Mouse (Mus musculus): ENCODE data around the gene Twistnb. TPM values are rescaled to one million over a fixed set of nuclear protein-coding genes. Genes with fewer than 3 reads are reported as not detected.

Gene Twistnb
- polyA plus RNA-seq, 1 experiment from 2014 or later = 36.6 TPM

DNA sequence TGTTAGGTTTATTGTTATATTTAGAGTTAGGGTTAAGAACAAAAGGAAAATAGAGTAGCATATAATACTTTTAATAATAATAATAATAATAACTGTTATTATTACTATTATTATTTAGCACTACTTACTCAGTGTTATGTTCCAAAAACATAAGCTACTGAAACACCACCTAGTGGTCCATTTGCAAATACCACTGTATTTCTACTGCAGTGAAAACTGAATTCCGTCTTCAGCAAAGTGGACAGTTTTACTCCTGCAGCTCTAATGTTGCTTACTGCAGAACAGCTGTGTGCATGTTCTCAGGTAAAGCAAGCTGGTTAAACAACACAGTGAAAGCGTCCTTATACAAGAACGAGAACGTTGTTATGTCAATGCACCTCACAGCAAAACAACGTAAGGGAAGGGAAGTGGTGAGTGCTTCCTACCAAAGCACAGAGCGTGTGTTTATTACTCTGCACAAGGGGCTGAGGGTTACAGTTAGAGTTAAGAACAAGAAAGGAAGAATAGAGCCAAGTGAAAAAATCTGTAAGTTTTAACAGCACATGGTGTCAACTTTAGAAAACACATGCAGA, 17.8 kb upstream of the Twistnb start:
- ATAC-seq (replicated peaks; ENCODE audit: insufficient number of reproducible peaks, low FRiP score, low TSS enrichment) = no peak
- no peaks in the 10 kb centered on the region for H3K9me3 ChIP-seq (replicated peaks; ENCODE audit: control insufficient read depth, low read length)
- peaks cover 3% of the 10 kb centered on the region; the same call in 1 of the 2 replicates for H3K27me3 ChIP-seq (ENCODE audit: control insufficient read depth, insufficient read depth, low read length)
- H3K27ac ChIP-seq (ENCODE audit: low read depth, low read length) = no peak overlapping the region
- H3K36me3 ChIP-seq (ENCODE audit: control insufficient read depth, insufficient read depth, low read length) = no peaks in the 10 kb centered on the region
- H3K4me1 ChIP-seq (ENCODE audit: control insufficient read depth, insufficient read depth, low read length) = no peaks in the 10 kb centered on the region
- no peak overlapping the region for H3K4me3 ChIP-seq (ENCODE audit: low read depth, low read length)
- WGBS (ENCODE audit: insufficient replicate concordance) = 48% methylated on average over 6 of the region's 6 CpGs
- no peak overlapping the region for H3K9ac ChIP-seq (ENCODE audit: low read depth, low read length)
- H3K4me2 ChIP-seq = no peak overlapping the region

DNA sequence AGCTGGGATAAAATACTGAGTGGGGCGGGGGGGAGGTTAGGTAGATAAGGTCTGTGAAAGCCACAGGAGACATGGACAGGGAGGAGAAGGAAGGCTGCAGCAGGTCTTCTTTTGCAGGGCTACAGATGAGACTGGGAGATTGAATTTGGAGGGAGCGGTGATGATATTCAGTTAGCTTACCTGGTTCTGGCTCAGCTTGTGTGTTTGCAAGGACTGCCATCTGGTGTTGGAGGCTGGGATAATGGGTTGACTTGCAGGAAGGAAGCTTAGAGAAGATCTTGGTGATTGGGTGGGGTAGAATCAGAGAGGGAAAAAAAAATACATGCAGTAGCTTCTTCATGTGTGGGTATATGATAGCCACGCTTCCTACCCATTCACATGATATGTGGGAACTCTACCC, 5.1 kb upstream of the Twistnb start:
- no peaks in the 10 kb centered on the region for H3K9me3 ChIP-seq (replicated peaks; ENCODE audit: control insufficient read depth, low read length)
- H3K9ac ChIP-seq (ENCODE audit: low read depth, low read length) = no peak overlapping the region
- 26% methylated on average over 3 of the region's 3 CpGs for WGBS (ENCODE audit: insufficient replicate concordance)
- ATAC-seq (replicated peaks; ENCODE audit: insufficient number of reproducible peaks, low FRiP score, low TSS enrichment) = no peak
- no peak overlapping the region for H3K4me2 ChIP-seq
- no peaks in the 10 kb centered on the region for H3K4me1 ChIP-seq (ENCODE audit: control insufficient read depth, insufficient read depth, low read length)
- H3K4me3 ChIP-seq (ENCODE audit: low read depth, low read length) = no peak overlapping the region
- H3K27ac ChIP-seq (ENCODE audit: low read depth, low read length) = no peak overlapping the region
- H3K36me3 ChIP-seq (ENCODE audit: control insufficient read depth, insufficient read depth, low read length) = no peaks in the 10 kb centered on the region
- no peaks in the 10 kb centered on the region for H3K27me3 ChIP-seq (ENCODE audit: control insufficient read depth, insufficient read depth, low read length)

DNA sequence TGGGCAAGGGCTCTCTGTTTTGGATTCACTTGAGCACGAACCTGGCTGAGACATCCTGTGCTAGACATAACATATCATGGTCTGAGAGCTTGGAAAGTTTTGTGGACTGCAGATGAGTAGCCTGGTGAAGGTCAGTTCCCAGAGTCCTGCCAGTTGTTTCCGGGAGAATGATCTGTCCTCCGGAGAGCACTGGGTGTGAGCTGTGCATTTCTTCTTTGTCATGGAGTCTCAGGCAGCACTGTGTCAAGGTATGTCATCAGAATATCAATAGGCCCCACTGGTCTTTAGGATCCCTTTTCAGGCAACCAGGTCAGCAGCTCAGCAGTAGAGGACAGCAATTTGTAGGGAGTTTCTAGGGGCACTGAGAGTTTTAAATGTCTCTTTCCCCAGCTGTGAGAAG, 2.1 kb upstream of the Twistnb start:
- Histone ChIP-seq H3K4me2 (no peak overlapping the region), H3K27me3 (ENCODE audit: control insufficient read depth, insufficient read depth, low read length) (no peaks in the 10 kb centered on the region), H3K27ac (ENCODE audit: low read depth, low read length) (no peak overlapping the region), H3K36me3 (ENCODE audit: control insufficient read depth, insufficient read depth, low read length) (no peaks in the 10 kb centered on the region), H3K9me3 (replicated peaks; ENCODE audit: control insufficient read depth, low read length) (no peaks in the 10 kb centered on the region), H3K4me3 (ENCODE audit: low read depth, low read length) (no peak overlapping the region), H3K9ac (ENCODE audit: low read depth, low read length) (no peak overlapping the region), H3K4me1 (ENCODE audit: control insufficient read depth, insufficient read depth, low read length) (peaks cover 3% of the 10 kb centered on the region)
- 34% methylated on average over 3 of the region's 3 CpGs for WGBS (ENCODE audit: insufficient replicate concordance)
- no peak for ATAC-seq (replicated peaks; ENCODE audit: insufficient number of reproducible peaks, low FRiP score, low TSS enrichment)

DNA sequence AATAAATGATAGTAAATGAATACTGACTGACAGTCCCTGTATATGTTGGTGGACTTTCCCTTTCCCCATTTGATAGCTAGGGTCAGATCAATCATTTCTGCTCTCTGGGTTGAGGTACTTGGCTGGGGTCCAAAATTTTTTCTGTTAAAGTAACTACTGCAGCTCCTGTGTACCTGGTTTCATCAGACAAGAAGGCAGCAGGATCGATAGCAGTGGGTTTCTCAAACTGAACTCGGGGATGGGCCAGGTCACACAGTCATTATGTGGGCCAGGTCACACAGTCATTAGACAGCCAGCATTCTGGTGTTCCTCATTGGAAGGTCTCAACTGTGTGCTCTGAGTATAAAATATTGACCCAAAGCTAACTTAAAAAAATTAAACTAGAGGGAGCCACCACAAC, 1.7 kb upstream of the Twistnb start:
- no peak overlapping the region for H3K4me3 ChIP-seq (ENCODE audit: low read depth, low read length)
- H3K27me3 ChIP-seq (ENCODE audit: control insufficient read depth, insufficient read depth, low read length) = no peaks in the 10 kb centered on the region
- WGBS (ENCODE audit: insufficient replicate concordance) = 69% methylated on average over 2 of the region's 2 CpGs
- no peak for ATAC-seq (replicated peaks; ENCODE audit: insufficient number of reproducible peaks, low FRiP score, low TSS enrichment)
- H3K27ac ChIP-seq (ENCODE audit: low read depth, low read length) = no peak overlapping the region
- H3K9ac ChIP-seq (ENCODE audit: low read depth, low read length) = no peak overlapping the region
- no peaks in the 10 kb centered on the region for H3K36me3 ChIP-seq (ENCODE audit: control insufficient read depth, insufficient read depth, low read length)
- H3K9me3 ChIP-seq (replicated peaks; ENCODE audit: control insufficient read depth, low read length) = no peaks in the 10 kb centered on the region
- no peak overlapping the region for H3K4me2 ChIP-seq
- peaks cover 3% of the 10 kb centered on the region for H3K4me1 ChIP-seq (ENCODE audit: control insufficient read depth, insufficient read depth, low read length)

- H3K27me3 ChIP-seq (ENCODE audit: control insufficient read depth, insufficient read depth, low read length) = no peaks in the 10 kb centered on the region
- H3K4me1 ChIP-seq (ENCODE audit: control insufficient read depth, insufficient read depth, low read length) = peaks cover 3% of the 10 kb centered on the region
- no peak for ATAC-seq (replicated peaks; ENCODE audit: insufficient number of reproducible peaks, low FRiP score, low TSS enrichment)
- no peak overlapping the region for H3K27ac ChIP-seq (ENCODE audit: low read depth, low read length)
- WGBS (ENCODE audit: insufficient replicate concordance) = 84% methylated on average over 9 of the region's 9 CpGs
- H3K4me3 ChIP-seq (ENCODE audit: low read depth, low read length) = no peak overlapping the region
- H3K4me2 ChIP-seq = no peak overlapping the region
- no peak overlapping the region for H3K9ac ChIP-seq (ENCODE audit: low read depth, low read length)
- no peaks in the 10 kb centered on the region for H3K9me3 ChIP-seq (replicated peaks; ENCODE audit: control insufficient read depth, low read length)
- no peaks in the 10 kb centered on the region for H3K36me3 ChIP-seq (ENCODE audit: control insufficient read depth, insufficient read depth, low read length)
These were observed 4.4 kb downstream of the Twistnb start for GRCm38 (mm10) chr12:33433812-33434211.

- H3K4me2 ChIP-seq = no peak overlapping the region
- H3K36me3 ChIP-seq (ENCODE audit: control insufficient read depth, insufficient read depth, low read length) = no peaks in the 10 kb centered on the region
- no peak for ATAC-seq (replicated peaks; ENCODE audit: insufficient number of reproducible peaks, low FRiP score, low TSS enrichment)
- H3K27me3 ChIP-seq (ENCODE audit: control insufficient read depth, insufficient read depth, low read length) = no peaks in the 10 kb centered on the region
- H3K4me3 ChIP-seq (ENCODE audit: low read depth, low read length) = no peak overlapping the region
- no peak overlapping the region for H3K9ac ChIP-seq (ENCODE audit: low read depth, low read length)
- H3K27ac ChIP-seq (ENCODE audit: low read depth, low read length) = no peak overlapping the region
- H3K9me3 ChIP-seq (replicated peaks; ENCODE audit: control insufficient read depth, low read length) = no peaks in the 10 kb centered on the region
- WGBS (ENCODE audit: insufficient replicate concordance) = 94% methylated on average over 4 of the region's 4 CpGs
- H3K4me1 ChIP-seq (ENCODE audit: control insufficient read depth, insufficient read depth, low read length) = peaks cover 3% of the 10 kb centered on the region
These were observed 5.3 kb downstream of the Twistnb start for GRCm38 (mm10) chr12:33434758-33435157.

- 74% methylated on average over 7 of the region's 7 CpGs for WGBS (ENCODE audit: insufficient replicate concordance)
- no peak for ATAC-seq (replicated peaks; ENCODE audit: insufficient number of reproducible peaks, low FRiP score, low TSS enrichment)
- no peaks in the 10 kb centered on the region for H3K36me3 ChIP-seq (ENCODE audit: control insufficient read depth, insufficient read depth, low read length)
These were observed 26.0 kb downstream of the Twistnb start for GRCm38 (mm10) chr12:33455418-33455817.

GRCm38 (mm10) chr12:33456242-33456641, 26.8 kb downstream of the Twistnb start:
- Histone ChIP-seq H3K4me1 (ENCODE audit: control insufficient read depth, insufficient read depth, low read length) (no peaks in the 10 kb centered on the region), H3K27me3 (ENCODE audit: control insufficient read depth, insufficient read depth, low read length) (no peaks in the 10 kb centered on the region), H3K27ac (ENCODE audit: low read depth, low read length) (no peak overlapping the region), H3K9me3 (replicated peaks; ENCODE audit: control insufficient read depth, low read length) (no peaks in the 10 kb centered on the region), H3K4me3 (ENCODE audit: low read depth, low read length) (no peak overlapping the region), H3K4me2 (no peak overlapping the region), H3K36me3 (ENCODE audit: control insufficient read depth, insufficient read depth, low read length) (no peaks in the 10 kb centered on the region), H3K9ac (ENCODE audit: low read depth, low read length) (no peak overlapping the region)
- ATAC-seq (replicated peaks; ENCODE audit: insufficient number of reproducible peaks, low FRiP score, low TSS enrichment) = no peak
- 46% methylated on average over 5 of the region's 5 CpGs for WGBS (ENCODE audit: insufficient replicate concordance)

More at GRCm38 (mm10) chr12:33455418-33455817, 26.0 kb downstream of the Twistnb start:
- Histone ChIP-seq H3K4me1 (ENCODE audit: control insufficient read depth, insufficient read depth, low read length) (no peaks in the 10 kb centered on the region), H3K4me3 (ENCODE audit: low read depth, low read length) (no peak overlapping the region), H3K9me3 (replicated peaks; ENCODE audit: control insufficient read depth, low read length) (no peaks in the 10 kb centered on the region), H3K9ac (ENCODE audit: low read depth, low read length) (no peak overlapping the region), H3K4me2 (no peak overlapping the region), H3K27me3 (ENCODE audit: control insufficient read depth, insufficient read depth, low read length) (no peaks in the 10 kb centered on the region), H3K27ac (ENCODE audit: low read depth, low read length) (no peak overlapping the region)

- Histone ChIP-seq H3K4me2 (no peak overlapping the region), H3K9me3 (replicated peaks; ENCODE audit: control insufficient read depth, low read length) (no peaks in the 10 kb centered on the region), H3K27me3 (ENCODE audit: control insufficient read depth, insufficient read depth, low read length) (no peaks in the 10 kb centered on the region), H3K27ac (ENCODE audit: low read depth, low read length) (no peak overlapping the region), H3K9ac (ENCODE audit: low read depth, low read length) (no peak overlapping the region), H3K36me3 (ENCODE audit: control insufficient read depth, insufficient read depth, low read length) (no peaks in the 10 kb centered on the region), H3K4me1 (ENCODE audit: control insufficient read depth, insufficient read depth, low read length) (no peaks in the 10 kb centered on the region), H3K4me3 (ENCODE audit: low read depth, low read length) (no peak overlapping the region)
- no peak for ATAC-seq (replicated peaks; ENCODE audit: insufficient number of reproducible peaks, low FRiP score, low TSS enrichment)
- 27% methylated on average over 5 of the region's 5 CpGs for WGBS (ENCODE audit: insufficient replicate concordance)
These were observed 51.5 kb downstream of the Twistnb start for GRCm38 (mm10) chr12:33480975-33481374.

Measured in heart, embryonic 11.5 days (tissue).